Mouse (Mus musculus) limb, embryonic 14.5 days (tissue): ENCODE results near the gene Max. TPM values are rescaled to one million over a fixed set of nuclear protein-coding genes. Genes with fewer than 3 reads are reported as not detected.

ENCODE experiments used
- ATAC-seq: fragments of 200-750 bp; cut with Nextera tagmentation; 2 replicates; pipeline ENCODE4 v1.8.0; 2017; ENCODE audit warnings: low read depth, moderate number of reproducible peaks, moderate TSS enrichment; ENCODE audit not compliant: low FRiP score
- DNase-seq: peaks from one replicate; pipeline ENCODE4 v3.0.0-alpha.2; 2015; ENCODE audit warnings: low spot score
- H3K27ac ChIP-seq: fragments of 300-500 bp; sonication (generic); replicated peaks from 2 replicates; pipeline ENCODE4 v1.5.1; 2014; ENCODE audit warnings: low read depth, mild to moderate bottlenecking, low read length, moderate library complexity, mixed read lengths
- H3K27me3 ChIP-seq: fragments of 300-500 bp; sonication (generic); 2 replicates; pipeline ENCODE4 v1.6.1; 2014; ENCODE audit warnings: low read length, mixed read lengths; ENCODE audit not compliant: control insufficient read depth, insufficient read depth
- H3K36me3 ChIP-seq: fragments of 300-500 bp; sonication (generic); 2 replicates; pipeline ENCODE4 v1.6.1; 2014; ENCODE audit warnings: mild to moderate bottlenecking, low read length, moderate library complexity, mixed read lengths; ENCODE audit not compliant: control insufficient read depth, insufficient read depth
- H3K4me1 ChIP-seq: fragments of 300-500 bp; sonication (generic); 2 replicates; pipeline ENCODE4 v1.6.1; 2014; ENCODE audit warnings: antibody characterized with exemption, low read length, mixed read lengths; ENCODE audit not compliant: control insufficient read depth, insufficient read depth
- H3K4me2 ChIP-seq: fragments of 300-500 bp; sonication (generic); replicated peaks from 2 replicates; pipeline ENCODE4 v1.6.1; 2014; ENCODE audit warnings: low read depth, mild to moderate bottlenecking, low read length, moderate library complexity; ENCODE audit not compliant: severe bottlenecking
- H3K4me3 ChIP-seq: fragments of 300-500 bp; sonication (generic); replicated peaks from 2 replicates; pipeline ENCODE4 v1.5.1; 2014; ENCODE audit warnings: low read length
- H3K9ac ChIP-seq: fragments of 300-500 bp; sonication (generic); 2 replicates; pipeline ENCODE4 v1.6.1; 2014; ENCODE audit warnings: mild to moderate bottlenecking, low read depth, low read length, moderate library complexity; ENCODE audit not compliant: severe bottlenecking
- H3K9me3 ChIP-seq: fragments of 300-500 bp; sonication (generic); 2 replicates; pipeline ENCODE4 v1.6.1; 2016; ENCODE audit warnings: low read length; ENCODE audit not compliant: control insufficient read depth
- POLR2A ChIP-seq: fragments of 200-500 bp; IDR thresholded peaks from 2 replicates; pipeline ENCODE4 v1.8.0; 2012; ENCODE audit warnings: inconsistent platforms, mild to moderate bottlenecking, moderate library complexity, borderline replicate concordance; ENCODE audit not compliant: insufficient read depth, insufficient read length; ENCODE audit errors: extremely low read depth
- WGBS: fragments of 180-500 bp; shearing (Covaris S2); extraction: QIAGEN DNeasy Blood & Tissue Kit; methylation state at CpG from one replicate; pipeline ENCODE4 v1.1.7; 2014; 5-methylcytosine and 5-hydroxymethylcytosine counted together
- polyA plus RNA-seq, 2 experiments: library from polyadenylated mRNA; depleted of rRNA in 1 of 2; stranded (reverse) in 1 of 2; unstranded in 1 of 2; fragments of >200 nt; fragmentation: Nextera tagmentation in 1 of 2; extraction: Ambion mirVana in 1 of 2; gene quantifications; 2 replicates each; pipeline versions ENCODE4 v1.2.1 to v1.2.3; 2012 to 2014

Max gene
- polyA plus RNA-seq, 2 experiments, result 36.2 to 54.8 TPM

GRCm38 (mm10) chr12:76953750-76954363, 8.1 kb downstream of the Max start:
- ATAC-seq (no peak), DNase-seq (no peak)
- no peak overlapping the region for H3K4me3 ChIP-seq
- H3K4me2 ChIP-seq, result no peak overlapping the region
- no peaks in the 10 kb centered on the region for H3K27me3 ChIP-seq
- H3K36me3 ChIP-seq, result peaks cover 75% of the 10 kb centered on the region
- no peaks in the 10 kb centered on the region for H3K9me3 ChIP-seq
- 86% methylated on average over 2 of the region's 2 CpGs for WGBS
- no peak for TF ChIP-seq POLR2A
- peaks cover 9% of the 10 kb centered on the region; the same call in 1 of the 2 replicates for H3K4me1 ChIP-seq
- H3K9ac ChIP-seq, result no peak overlapping the region
- H3K27ac ChIP-seq, result no peak overlapping the region

GRCm38 (mm10) chr12:76950330-76950729, 11.7 kb downstream of the Max start:
- Histone ChIP-seq H3K4me2 (no peak overlapping the region), H3K9ac (no peak overlapping the region), H3K9me3 (no peaks in the 10 kb centered on the region), H3K27me3 (no peaks in the 10 kb centered on the region), H3K36me3 (peaks cover 83% of the 10 kb centered on the region), H3K4me3 (no peak overlapping the region), H3K4me1 (peaks cover 2% of the 10 kb centered on the region; the same call in 1 of the 2 replicates), H3K27ac (no peak overlapping the region)
- 88% methylated on average over 5 of the region's 5 CpGs for WGBS
- no peak for DNase-seq
- TF ChIP-seq POLR2A, result no peak
- ATAC-seq, result no peak

GRCm38 (mm10) chr12:76948781-76949180, 13.2 kb downstream of the Max start:
- H3K4me3 ChIP-seq, result no peak overlapping the region
- no peaks in the 10 kb centered on the region for H3K27me3 ChIP-seq
- H3K27ac ChIP-seq, result no peak overlapping the region
- H3K36me3 ChIP-seq, result peaks cover 96% of the 10 kb centered on the region
- H3K4me1 ChIP-seq, result no peaks in the 10 kb centered on the region
- no peak overlapping the region for H3K4me2 ChIP-seq
- no peak overlapping the region for H3K9ac ChIP-seq
- TF ChIP-seq POLR2A, result no peak
- WGBS, result 77% methylated on average over 3 of the region's 3 CpGs
- DNase-seq (no peak), ATAC-seq (no peak)
- H3K9me3 ChIP-seq, result no peaks in the 10 kb centered on the region

GRCm38 (mm10) chr12:76948185-76948584, 13.8 kb downstream of the Max start:
- Histone ChIP-seq H3K4me2 (no peak overlapping the region), H3K36me3 (peaks cover 96% of the 10 kb centered on the region), H3K9me3 (no peaks in the 10 kb centered on the region), H3K27me3 (no peaks in the 10 kb centered on the region), H3K27ac (no peak overlapping the region), H3K4me1 (no peaks in the 10 kb centered on the region), H3K9ac (no peak overlapping the region), H3K4me3 (no peak overlapping the region)
- DNase-seq (no peak), ATAC-seq (no peak)
- TF ChIP-seq POLR2A, result no peak
- WGBS, result 92% methylated on average over 2 of the region's 2 CpGs

GRCm38 (mm10) chr12:76947487-76947886, 14.5 kb downstream of the Max start:
- no peak overlapping the region for H3K4me3 ChIP-seq
- H3K9ac ChIP-seq, result no peak overlapping the region
- H3K4me2 ChIP-seq, result no peak overlapping the region
- no peaks in the 10 kb centered on the region for H3K4me1 ChIP-seq
- no peak overlapping the region for H3K27ac ChIP-seq
- H3K36me3 ChIP-seq, result peaks cover 94% of the 10 kb centered on the region
- ATAC-seq (no peak), DNase-seq (no peak)
- no peaks in the 10 kb centered on the region for H3K27me3 ChIP-seq
- WGBS, result 95% methylated on average over 3 of the region's 3 CpGs
- TF ChIP-seq POLR2A, result no peak
- H3K9me3 ChIP-seq, result no peaks in the 10 kb centered on the region
